Mouse (Mus musculus) heart, postnatal 0 days (tissue): ENCODE results near the gene Slamf8.

Experiments used
- CTCF ChIP-seq: IDR thresholded peaks from 2 replicates; pipeline ENCODE4 v1.5.1; 2016; ENCODE audit warnings: antibody characterized with exemption, control low read depth, low read depth
- EP300 ChIP-seq: IDR thresholded peaks from 2 replicates; pipeline ENCODE4 v1.6.1; 2016; ENCODE audit warnings: antibody characterized with exemption, low read depth

DNA sequence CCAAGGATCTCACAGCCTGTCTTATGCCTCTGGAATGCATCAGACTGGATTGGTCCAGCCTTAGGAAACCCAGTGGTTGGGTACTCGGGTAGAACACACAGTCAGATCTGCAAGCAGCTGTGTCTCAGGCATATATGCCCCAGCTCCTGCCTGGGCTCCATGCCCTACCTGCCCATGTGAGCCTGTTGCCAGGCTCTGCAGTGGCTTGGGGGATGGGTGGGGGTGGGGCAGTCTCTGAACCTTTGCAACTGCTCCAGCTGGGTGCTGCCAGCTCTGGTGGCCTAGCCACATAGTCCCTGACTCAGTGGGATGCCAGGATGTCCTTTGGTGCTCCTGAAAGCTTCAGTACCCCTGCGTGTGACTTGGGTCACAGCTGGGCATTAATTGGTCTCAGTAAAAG lies 41.1 kb downstream of the Slamf8 start:
- TF ChIP-seq CTCF (no peak), EP300 (no peak)
